Mouse (Mus musculus) adrenal gland (tissue): Measurements from ENCODE around the gene Ccdc85c.

Experiments
- intact Hi-C: fragments of 180-260 bp; cut with DNase I; formaldehyde crosslinking; loops from one replicate; pipeline ENCODE4 v1.15.1; 2025
- long read RNA-seq, 2 experiments: library from polyadenylated mRNA; unstranded; transcript quantifications; one replicate each; pipeline ENCODE4 v2.0.0; 2020; ENCODE audit warnings: borderline replicate concordance in 1 of 2; ENCODE audit not compliant: insufficient replicate concordance in 1 of 2

Ccdc85c gene
- long read RNA-seq, experiment 1, partial matches to known transcripts = 0 of 3 reads
- long read RNA-seq, experiment 1, other reads (novel, unspliced or antisense) = 3 of 3 reads
- long read RNA-seq, experiment 2 = 0 reads

- intact Hi-C loops = no loop called here
These were observed at the start of gene Ccdc85c for GRCm38 (mm10) chr12:108274661-108275507. TSS of gene Ccdc85c (minus strand) at chr12:108275425.

- intact Hi-C loops = no loop called here
These were observed 44.9 kb upstream of the Ccdc85c start for GRCm38 (mm10) chr12:108320096-108320495.

GRCm38 (mm10) chr12:108318499-108318898, 43.3 kb upstream of the Ccdc85c start:
- intact Hi-C loops = no loop called here

- intact Hi-C loops = no loop called here
These were observed 42.7 kb upstream of the Ccdc85c start for GRCm38 (mm10) chr12:108317826-108318430.

GRCm38 (mm10) chr12:108317201-108317738, 42.0 kb upstream of the Ccdc85c start:
- intact Hi-C loops = no loop called here

GRCm38 (mm10) chr12:108316655-108317054, 41.4 kb upstream of the Ccdc85c start:
- intact Hi-C loops = no loop called here

GRCm38 (mm10) chr12:108315818-108316217, 40.6 kb upstream of the Ccdc85c start:
- intact Hi-C loops = no loop called here

GRCm38 (mm10) chr12:108313244-108313772, 38.1 kb upstream of the Ccdc85c start:
- intact Hi-C loops = no loop called here

- intact Hi-C loops = no loop called here
These were observed 37.2 kb upstream of the Ccdc85c start for GRCm38 (mm10) chr12:108312432-108312851.

- intact Hi-C loops = no loop called here
These were observed 36.6 kb upstream of the Ccdc85c start for GRCm38 (mm10) chr12:108311741-108312290.

- intact Hi-C loops = no loop called here
These were observed 35.3 kb upstream of the Ccdc85c start for GRCm38 (mm10) chr12:108310456-108311027.

- intact Hi-C loops = no loop called here
These were observed 34.8 kb upstream of the Ccdc85c start for GRCm38 (mm10) chr12:108310041-108310440.

GRCm38 (mm10) chr12:108309116-108309794, 34.0 kb upstream of the Ccdc85c start:
- intact Hi-C loops = no loop called here

- intact Hi-C loops = no loop called here
These were observed 33.2 kb upstream of the Ccdc85c start for GRCm38 (mm10) chr12:108308363-108308856.

- intact Hi-C loops = no loop called here
These were observed 32.3 kb upstream of the Ccdc85c start for GRCm38 (mm10) chr12:108307553-108307952.

- intact Hi-C loops = no loop called here
These were observed 30.9 kb upstream of the Ccdc85c start, which contains the start of gene Hhipl1 for GRCm38 (mm10) chr12:108305812-108306794. TSS of gene Hhipl1 (plus strand) at chr12:108306270.

- intact Hi-C loops = no loop called here
These were observed 29.9 kb upstream of the Ccdc85c start for GRCm38 (mm10) chr12:108305172-108305571.

- intact Hi-C loops = no loop called here
These were observed 28.6 kb upstream of the Ccdc85c start for GRCm38 (mm10) chr12:108303778-108304365.

GRCm38 (mm10) chr12:108301006-108301405, 25.8 kb upstream of the Ccdc85c start:
- intact Hi-C loops = no loop called here
